Mouse (Mus musculus) midbrain, embryonic 13.5 days (tissue): ENCODE measurements around the gene Rabgap1l. TPM values are rescaled to one million over a fixed set of nuclear protein-coding genes. Genes with fewer than 3 reads are reported as not detected.

Experiments
- ATAC-seq: fragments of 200-750 bp; cut with Nextera tagmentation; 2 replicates; pipeline ENCODE4 v1.8.0; 2017; ENCODE audit warnings: mild to moderate bottlenecking, moderate TSS enrichment, moderate library complexity
- H3K27ac ChIP-seq: fragments of 300-500 bp; sonication (generic); 2 replicates; pipeline ENCODE4 v1.5.1; 2015; ENCODE audit warnings: inconsistent platforms, mild to moderate bottlenecking, moderate library complexity
- H3K27me3 ChIP-seq: fragments of 300-500 bp; sonication (generic); 2 replicates; pipeline ENCODE4 v1.6.1; 2015; ENCODE audit warnings: mild to moderate bottlenecking, inconsistent platforms
- H3K36me3 ChIP-seq: fragments of 300-500 bp; sonication (generic); 2 replicates; pipeline ENCODE4 v1.6.1; 2015; ENCODE audit warnings: mild to moderate bottlenecking, inconsistent platforms
- H3K4me1 ChIP-seq: fragments of 300-500 bp; sonication (generic); replicated peaks from 2 replicates; pipeline ENCODE4 v1.6.1; 2015; ENCODE audit warnings: inconsistent platforms
- H3K4me2 ChIP-seq: fragments of 300-500 bp; sonication (generic); replicated peaks from 2 replicates; pipeline ENCODE4 v1.6.1; 2015; ENCODE audit warnings: moderate library complexity, mild to moderate bottlenecking, inconsistent platforms
- H3K4me3 ChIP-seq: fragments of 300-500 bp; sonication (generic); replicated peaks from 2 replicates; pipeline ENCODE4 v1.5.1; 2015; ENCODE audit warnings: mild to moderate bottlenecking, inconsistent platforms
- H3K9ac ChIP-seq: fragments of 300-500 bp; sonication (generic); replicated peaks from 2 replicates; pipeline ENCODE4 v1.6.1; 2015; ENCODE audit warnings: mild to moderate bottlenecking, inconsistent platforms
- H3K9me3 ChIP-seq: fragments of 300-500 bp; sonication (generic); 2 replicates; pipeline ENCODE4 v1.6.1; 2016; ENCODE audit warnings: mild to moderate bottlenecking, inconsistent platforms
- WGBS: fragments of 180-500 bp; shearing (Covaris S2); methylation state at CpG from one replicate; pipeline ENCODE4 v1.1.7; 2015; 5-methylcytosine and 5-hydroxymethylcytosine counted together
- polyA plus RNA-seq: library from polyadenylated mRNA; unstranded; fragments of >200 nt; fragmentation: Nextera tagmentation; extraction: Ambion mirVana; gene quantifications from 2 replicates; pipeline ENCODE4 v1.2.1, GENCODE M21; 2015

Gene Rabgap1l
- polyA plus RNA-seq, 1 experiment from 2014 or later, result 25.2 TPM

DNA sequence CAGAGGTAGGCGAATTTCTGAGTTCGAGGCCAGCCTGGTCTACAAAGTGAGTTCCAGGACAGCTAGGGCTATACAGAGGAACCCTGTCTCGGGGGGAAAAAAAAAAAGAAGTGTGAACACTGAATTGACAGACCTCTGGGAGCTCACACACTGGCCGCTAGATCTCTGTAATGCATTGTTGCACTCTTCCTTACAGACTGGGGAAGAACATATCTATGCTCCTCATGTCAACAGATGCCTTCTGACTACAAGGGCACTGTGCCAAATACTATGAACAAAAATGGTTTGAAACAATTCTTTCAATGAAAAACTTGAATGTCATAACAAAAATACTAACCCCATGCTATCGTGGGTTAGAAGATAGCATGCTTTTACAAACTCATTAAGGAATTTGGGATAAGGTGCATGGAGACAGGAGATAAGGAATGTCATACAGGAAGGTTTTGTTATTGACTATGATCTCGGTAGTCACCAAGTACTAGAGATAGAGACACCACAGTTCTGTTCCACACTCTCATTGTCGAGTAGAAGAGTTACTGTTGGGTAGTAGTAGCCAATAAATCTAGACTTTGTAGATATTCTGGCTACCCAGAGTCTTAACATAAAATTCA is 519.8 kb downstream of the Rabgap1l start:
- WGBS, result 85% methylated on average over 7 of the region's 7 CpGs
- H3K9me3 ChIP-seq, result no peaks in the 10 kb centered on the region
- no peak overlapping the region for H3K9ac ChIP-seq
- no peaks in the 10 kb centered on the region; the same call in 1 of the 2 replicates for H3K4me1 ChIP-seq
- no peak overlapping the region for H3K4me3 ChIP-seq
- no peak overlapping the region for H3K4me2 ChIP-seq
- no peak for ATAC-seq
- no peaks in the 10 kb centered on the region for H3K36me3 ChIP-seq
- no peaks in the 10 kb centered on the region for H3K27me3 ChIP-seq
- H3K27ac ChIP-seq, result no peak overlapping the region

DNA sequence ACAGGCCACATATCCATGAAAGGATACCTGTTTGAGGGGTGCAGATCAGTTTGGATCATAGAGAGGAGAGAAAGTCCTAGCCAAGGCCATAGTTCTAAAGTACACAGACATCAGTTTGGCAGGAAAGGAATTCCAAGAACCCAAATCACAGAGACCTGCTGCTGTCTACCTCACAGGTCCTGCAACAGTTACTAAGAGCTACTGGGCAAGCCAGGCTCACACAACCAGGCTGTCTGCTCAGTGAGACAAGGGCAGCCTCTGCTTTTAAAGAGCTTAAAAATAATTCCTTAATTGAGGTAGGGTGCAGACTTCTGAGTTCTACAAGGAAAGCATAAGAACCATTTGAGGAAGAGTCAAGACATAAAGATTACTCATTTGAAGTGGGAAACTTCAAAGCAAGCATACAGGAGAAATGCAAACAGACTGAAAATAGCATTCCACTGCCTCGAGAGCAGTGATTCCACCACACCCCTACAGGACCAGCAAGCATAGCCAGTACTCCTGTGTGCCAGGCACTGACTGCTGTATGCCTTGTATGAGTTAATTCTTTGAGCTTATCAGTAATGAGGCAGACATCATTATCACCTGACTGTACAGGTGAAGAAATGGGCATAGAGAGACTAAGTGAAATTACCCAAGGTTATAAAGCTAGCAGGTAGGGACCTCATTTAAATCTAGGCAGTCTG is 521.6 kb downstream of the Rabgap1l start:
- H3K36me3 ChIP-seq, result no peaks in the 10 kb centered on the region
- H3K4me1 ChIP-seq, result no peaks in the 10 kb centered on the region
- ATAC-seq, result no peak
- H3K9ac ChIP-seq, result no peak overlapping the region
- H3K4me3 ChIP-seq, result no peak overlapping the region
- 53% methylated on average over 1 of the region's 1 CpGs for WGBS
- H3K27ac ChIP-seq, result no peak overlapping the region
- H3K27me3 ChIP-seq, result no peaks in the 10 kb centered on the region
- H3K9me3 ChIP-seq, result no peaks in the 10 kb centered on the region
- no peak overlapping the region for H3K4me2 ChIP-seq

DNA sequence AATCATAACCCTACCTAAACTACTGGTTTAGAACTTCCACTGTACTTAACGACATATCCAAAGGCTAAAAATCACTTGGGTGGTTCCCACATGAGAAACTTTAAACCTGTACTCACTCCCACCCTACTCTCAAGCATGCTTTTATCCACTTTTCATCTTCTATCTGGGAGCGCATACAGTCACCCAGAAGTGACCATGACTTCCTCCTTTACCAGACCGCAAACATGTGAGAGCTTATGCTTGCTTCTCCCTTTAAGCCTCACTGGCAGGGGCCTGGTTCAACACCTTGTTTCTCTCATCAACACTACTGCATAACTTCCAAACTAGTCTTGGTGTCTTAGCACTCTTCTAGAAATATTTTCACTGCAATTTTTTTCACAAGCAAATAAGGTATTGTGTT is 524.7 kb downstream of the Rabgap1l start:
- H3K9me3 ChIP-seq, result no peaks in the 10 kb centered on the region
- no peak for ATAC-seq
- no peaks in the 10 kb centered on the region for H3K36me3 ChIP-seq
- no peaks in the 10 kb centered on the region for H3K4me1 ChIP-seq
- H3K27me3 ChIP-seq, result no peaks in the 10 kb centered on the region
- no peak overlapping the region for H3K4me3 ChIP-seq
- H3K27ac ChIP-seq, result no peak overlapping the region
- H3K9ac ChIP-seq, result no peak overlapping the region
- 95% methylated on average over 3 of the region's 3 CpGs for WGBS
- no peak overlapping the region for H3K4me2 ChIP-seq

DNA sequence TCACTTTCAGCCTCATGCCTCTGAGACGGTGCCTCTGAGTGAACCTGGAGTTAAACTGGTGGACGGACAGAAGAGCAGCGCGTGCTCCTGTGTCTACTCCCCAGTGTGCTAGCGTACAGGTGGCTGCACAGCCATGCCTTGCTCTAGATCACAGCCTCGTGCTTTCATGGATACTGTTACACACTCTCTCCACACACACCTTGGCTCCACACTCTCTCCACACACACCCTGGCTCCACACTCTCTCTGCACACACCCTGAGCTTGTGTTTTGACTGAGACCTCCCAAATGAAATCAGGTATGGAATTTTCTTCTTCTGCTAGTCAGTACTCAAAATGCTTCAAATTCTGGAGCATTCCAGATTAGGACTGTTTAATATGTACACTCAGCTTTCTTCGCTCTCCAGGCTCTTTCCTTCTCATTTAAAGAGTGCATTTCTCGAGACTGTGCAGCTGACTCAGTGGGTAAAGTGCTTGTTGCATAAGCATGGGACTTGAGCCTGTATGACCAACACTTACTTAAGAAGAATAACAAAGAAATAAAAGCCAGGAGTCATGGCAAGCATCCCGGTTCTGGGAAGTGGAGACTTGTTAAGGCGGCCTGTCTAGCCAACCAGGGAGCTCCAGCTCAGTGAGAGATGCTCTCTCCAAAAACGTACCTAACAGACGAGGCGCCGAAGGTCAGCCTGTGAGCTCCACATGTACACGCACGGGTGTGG is 529.2 kb downstream of the Rabgap1l start:
- Histone ChIP-seq H3K27ac (no peak overlapping the region), H3K27me3 (no peaks in the 10 kb centered on the region), H3K36me3 (no peaks in the 10 kb centered on the region), H3K4me2 (no peak overlapping the region), H3K9me3 (no peaks in the 10 kb centered on the region), H3K4me3 (no peak overlapping the region), H3K4me1 (peaks cover 13% of the 10 kb centered on the region), H3K9ac (no peak overlapping the region)
- WGBS, result 87% methylated on average over 16 of the region's 16 CpGs
- ATAC-seq, result no peak

DNA sequence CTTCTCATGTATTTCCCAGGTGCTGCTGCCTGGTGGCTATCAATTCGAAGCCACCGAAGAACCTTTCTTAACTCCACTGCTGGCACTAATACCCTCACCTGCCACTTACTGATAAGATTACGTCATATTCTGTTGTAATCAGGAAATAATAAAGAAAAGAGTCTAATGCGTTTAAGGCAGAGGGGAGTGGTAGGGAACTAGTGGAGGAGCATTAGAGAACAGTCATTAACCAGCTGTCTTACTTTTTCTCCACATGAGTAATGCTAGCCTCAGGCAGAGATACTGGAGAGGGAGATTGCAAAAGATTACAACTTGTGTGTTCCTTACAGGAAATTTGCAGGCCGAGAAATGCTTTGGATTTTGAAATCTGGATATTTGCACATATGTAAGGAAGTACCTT is 530.0 kb downstream of the Rabgap1l start:
- H3K4me1 ChIP-seq, result peaks cover 13% of the 10 kb centered on the region
- no peak overlapping the region for H3K27ac ChIP-seq
- 88% methylated on average over 5 of the region's 5 CpGs for WGBS
- H3K27me3 ChIP-seq, result no peaks in the 10 kb centered on the region
- H3K9ac ChIP-seq, result no peak overlapping the region
- no peak for ATAC-seq
- no peak overlapping the region for H3K4me2 ChIP-seq
- no peaks in the 10 kb centered on the region for H3K9me3 ChIP-seq
- no peak overlapping the region for H3K4me3 ChIP-seq
- no peaks in the 10 kb centered on the region for H3K36me3 ChIP-seq

DNA sequence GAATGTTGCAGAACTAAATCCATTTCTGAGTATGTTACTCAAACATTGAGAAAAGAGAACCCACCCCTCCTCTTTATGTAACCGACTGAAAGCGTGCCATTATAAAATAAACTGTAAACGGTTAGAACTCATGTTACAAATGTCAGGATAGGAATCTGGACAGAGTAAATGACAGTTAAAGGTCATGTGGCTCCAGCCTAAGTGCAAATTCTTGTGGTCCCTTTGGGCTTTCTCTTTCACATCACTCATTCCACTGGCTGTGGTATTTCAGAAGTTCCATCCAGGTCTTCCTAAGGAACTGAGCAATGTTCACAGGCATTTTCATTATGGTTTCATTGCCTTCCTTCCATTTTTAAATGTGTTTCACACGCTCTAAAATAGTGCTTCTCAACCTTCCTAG is 530.6 kb downstream of the Rabgap1l start:
- H3K27ac ChIP-seq, result no peak overlapping the region
- no peak overlapping the region for H3K4me2 ChIP-seq
- no peaks in the 10 kb centered on the region for H3K36me3 ChIP-seq
- peaks cover 13% of the 10 kb centered on the region for H3K4me1 ChIP-seq
- ATAC-seq, result no peak
- H3K9ac ChIP-seq, result no peak overlapping the region
- WGBS, result 85% methylated on average over 4 of the region's 4 CpGs
- H3K9me3 ChIP-seq, result no peaks in the 10 kb centered on the region
- H3K27me3 ChIP-seq, result no peaks in the 10 kb centered on the region
- no peak overlapping the region for H3K4me3 ChIP-seq

DNA sequence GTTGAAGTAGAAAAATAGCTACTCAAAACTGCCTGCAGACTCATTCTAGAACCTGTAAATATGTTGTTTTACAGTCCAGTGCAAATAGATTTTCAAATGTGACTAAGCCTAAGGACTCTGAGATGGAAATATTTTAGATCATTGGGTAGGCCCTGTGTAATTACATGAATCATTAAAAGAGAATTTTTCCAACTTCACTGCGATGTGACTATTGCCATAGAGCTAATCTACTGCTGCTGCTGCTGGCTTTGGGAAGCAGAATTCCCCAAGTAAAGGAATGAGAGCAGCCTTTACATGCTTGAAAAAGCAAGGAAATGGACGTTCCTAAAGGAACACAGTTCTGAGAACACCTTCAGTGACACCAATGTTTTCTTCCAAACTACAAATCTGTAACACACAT is 531.2 kb downstream of the Rabgap1l start:
- Histone ChIP-seq H3K4me1 (peaks cover 13% of the 10 kb centered on the region), H3K9ac (no peak overlapping the region), H3K9me3 (no peaks in the 10 kb centered on the region), H3K36me3 (no peaks in the 10 kb centered on the region), H3K27me3 (no peaks in the 10 kb centered on the region), H3K4me2 (no peak overlapping the region), H3K27ac (no peak overlapping the region), H3K4me3 (no peak overlapping the region)
- ATAC-seq, result no peak
- 84% methylated on average over 2 of the region's 2 CpGs for WGBS

DNA sequence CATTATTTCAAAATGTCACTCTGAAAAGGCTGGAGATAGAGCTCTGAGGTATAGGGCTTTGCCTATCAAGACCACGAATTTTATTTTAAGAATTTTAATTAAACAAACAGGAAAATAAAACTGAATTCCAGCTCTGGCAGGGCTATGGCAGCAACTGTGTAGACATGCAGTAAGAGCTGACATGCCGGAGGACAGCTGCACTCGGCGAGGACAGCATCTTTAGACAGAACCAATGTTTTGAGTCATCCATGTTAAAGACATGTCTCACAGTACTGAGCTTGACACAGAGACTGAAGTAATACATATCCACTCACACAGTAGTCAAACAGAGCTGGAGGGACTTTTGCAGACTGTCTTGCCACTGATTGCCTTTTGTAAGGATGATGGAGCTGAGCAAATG is 532.4 kb downstream of the Rabgap1l start:
- Histone ChIP-seq H3K9ac (no peak overlapping the region), H3K4me2 (no peak overlapping the region), H3K4me1 (peaks cover 13% of the 10 kb centered on the region), H3K36me3 (peaks cover 4% of the 10 kb centered on the region; the same call in 1 of the 2 replicates), H3K9me3 (no peaks in the 10 kb centered on the region), H3K27ac (peak overlapping the region; percentile 47; the same call in 1 of the 2 replicates), H3K27me3 (no peaks in the 10 kb centered on the region), H3K4me3 (no peak overlapping the region)
- WGBS, result 89% methylated on average over 4 of the region's 4 CpGs
- ATAC-seq, result no peak

DNA sequence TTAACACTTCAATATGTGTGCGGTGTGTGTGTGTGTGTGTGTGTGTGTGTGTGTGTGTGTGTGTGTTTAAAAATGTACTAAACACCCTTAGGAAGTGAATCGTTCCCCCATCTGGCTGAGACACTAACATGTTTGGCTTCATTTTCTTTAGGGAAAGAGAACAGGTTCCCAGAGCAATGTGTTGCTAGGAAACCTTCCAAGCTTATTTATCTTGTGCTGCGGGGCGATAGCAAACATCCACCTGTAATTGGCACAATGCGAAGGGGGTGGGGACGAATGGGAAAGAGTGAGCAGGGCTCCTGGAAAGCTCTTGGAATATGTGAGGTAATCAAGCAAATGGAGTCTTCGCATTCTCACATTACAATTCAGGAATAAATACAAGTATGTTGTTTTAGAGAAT is 533.1 kb downstream of the Rabgap1l start:
- no peaks in the 10 kb centered on the region for H3K9me3 ChIP-seq
- H3K4me3 ChIP-seq, result no peak overlapping the region
- H3K27me3 ChIP-seq, result no peaks in the 10 kb centered on the region
- peaks cover 13% of the 10 kb centered on the region for H3K4me1 ChIP-seq
- no peak overlapping the region for H3K9ac ChIP-seq
- ATAC-seq, result peak; percentile 86
- H3K36me3 ChIP-seq, result peaks cover 4% of the 10 kb centered on the region; the same call in 1 of the 2 replicates
- WGBS, result 49% methylated on average over 7 of the region's 7 CpGs
- no peak overlapping the region for H3K27ac ChIP-seq
- no peak overlapping the region for H3K4me2 ChIP-seq

DNA sequence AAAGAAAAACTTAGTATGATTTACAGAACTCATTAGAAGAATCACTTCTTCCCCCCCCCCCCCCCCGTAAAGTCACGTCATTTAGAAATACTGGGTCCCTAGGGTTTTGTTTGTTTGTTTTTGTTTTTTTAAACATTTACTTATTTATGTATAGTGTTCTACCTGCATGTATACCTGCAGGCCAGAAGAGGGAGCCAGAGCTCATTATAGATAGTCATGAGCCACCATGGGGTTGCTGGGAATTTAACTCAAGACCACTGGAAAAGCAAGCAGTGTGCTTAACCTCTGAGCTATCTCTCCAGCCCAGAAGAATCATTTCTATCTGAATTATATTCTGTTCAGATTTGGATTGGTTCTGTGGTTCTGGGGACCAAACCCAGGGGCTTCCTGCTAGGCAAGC is 539.9 kb downstream of the Rabgap1l start:
- H3K4me1 ChIP-seq, result no peaks in the 10 kb centered on the region
- no peak for ATAC-seq
- no peaks in the 10 kb centered on the region for H3K9me3 ChIP-seq
- no peak overlapping the region for H3K9ac ChIP-seq
- no peak overlapping the region for H3K4me2 ChIP-seq
- H3K27me3 ChIP-seq, result no peaks in the 10 kb centered on the region
- WGBS, result 88% methylated on average over 2 of the region's 2 CpGs
- no peak overlapping the region for H3K27ac ChIP-seq
- no peak overlapping the region for H3K4me3 ChIP-seq
- H3K36me3 ChIP-seq, result peaks cover 4% of the 10 kb centered on the region; the same call in 1 of the 2 replicates

DNA sequence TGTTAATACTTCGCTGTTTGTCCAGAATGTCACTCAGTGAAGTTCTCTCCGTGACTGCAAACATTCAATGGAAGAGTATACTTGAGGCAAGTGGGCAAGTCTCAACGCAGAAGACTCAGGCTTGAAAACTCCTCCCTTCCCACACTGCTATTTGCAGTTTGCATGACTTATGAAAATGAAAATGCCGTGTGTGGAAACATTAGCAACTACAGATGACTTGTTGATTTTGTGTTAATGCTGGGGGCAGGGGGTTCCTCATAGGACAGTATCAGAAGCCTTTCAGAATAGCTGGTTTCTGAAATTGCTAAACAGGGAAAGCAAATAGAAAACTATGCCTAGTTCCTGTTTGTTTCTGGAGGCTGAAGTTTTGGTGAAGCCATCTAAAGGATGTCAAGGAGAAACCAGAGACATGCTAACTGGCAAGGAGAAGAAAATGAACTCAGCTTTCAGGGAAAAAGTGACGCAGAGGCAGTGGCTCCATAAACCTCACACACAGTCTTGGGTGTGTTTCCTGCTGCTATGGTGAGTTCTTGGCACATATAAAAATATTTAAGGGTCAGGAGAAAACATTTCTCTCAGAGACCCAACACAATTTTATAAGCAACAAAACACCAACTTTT is 541.5 kb downstream of the Rabgap1l start:
- no peaks in the 10 kb centered on the region for H3K4me1 ChIP-seq
- 90% methylated on average over 5 of the region's 5 CpGs for WGBS
- no peak overlapping the region for H3K27ac ChIP-seq
- no peak overlapping the region for H3K4me2 ChIP-seq
- H3K4me3 ChIP-seq, result no peak overlapping the region
- no peaks in the 10 kb centered on the region for H3K9me3 ChIP-seq
- H3K36me3 ChIP-seq, result peaks cover 4% of the 10 kb centered on the region; the same call in 1 of the 2 replicates
- ATAC-seq, result no peak
- no peak overlapping the region for H3K9ac ChIP-seq
- H3K27me3 ChIP-seq, result no peaks in the 10 kb centered on the region

DNA sequence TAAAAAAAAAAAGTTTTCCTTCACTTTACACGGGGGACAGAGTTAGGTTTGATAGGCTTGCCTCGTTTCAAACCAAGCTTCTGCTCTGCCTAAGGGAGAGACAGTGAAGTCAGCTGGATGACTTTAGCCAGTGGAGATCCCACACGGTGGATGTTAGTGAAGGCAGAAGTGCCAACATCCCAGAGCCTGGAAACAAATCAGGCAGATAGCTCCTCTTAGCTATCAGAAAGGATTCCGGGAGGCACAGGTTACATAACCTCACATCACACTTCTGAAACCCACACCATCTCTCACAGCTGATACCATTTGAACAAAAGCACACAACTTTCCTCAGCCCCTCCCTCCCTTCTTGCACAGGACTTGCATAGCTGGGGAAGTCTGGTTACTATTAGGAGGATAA is 542.2 kb downstream of the Rabgap1l start:
- H3K4me1 ChIP-seq, result no peaks in the 10 kb centered on the region
- 86% methylated on average over 4 of the region's 4 CpGs for WGBS

More for the DNA sequence above, 542.2 kb downstream of the Rabgap1l start:
- Histone ChIP-seq H3K9ac (no peak overlapping the region), H3K9me3 (no peaks in the 10 kb centered on the region), H3K4me2 (no peak overlapping the region), H3K27me3 (no peaks in the 10 kb centered on the region), H3K36me3 (peaks cover 2% of the 10 kb centered on the region; the same call in 1 of the 2 replicates), H3K27ac (no peak overlapping the region), H3K4me3 (no peak overlapping the region)
- ATAC-seq, result no peak
